Mouse (Mus musculus) heart, adult 2 months (tissue): ENCODE results near the gene Slit1.

Experiments used
- CTCF ChIP-seq: fragments of 200-600 bp; IDR thresholded peaks from 2 replicates; pipeline ENCODE4 v1.8.1; 2022; ENCODE audit warnings: antibody characterized with exemption, mild to moderate bottlenecking, moderate library complexity
- EP300 ChIP-seq: fragments of 200-500 bp; IDR thresholded peaks from 2 replicates; pipeline ENCODE4 v1.6.1; 2011; ENCODE audit warnings: low read depth, low read length, control low read depth; ENCODE audit not compliant: insufficient read depth
- POLR2A ChIP-seq: fragments of 200-500 bp; IDR thresholded peaks from 2 replicates; pipeline ENCODE4 v1.6.1; 2011; ENCODE audit warnings: mild to moderate bottlenecking, low read depth, low read length, control low read depth; ENCODE audit not compliant: insufficient read depth

- TF ChIP-seq CTCF: no peak
- TF ChIP-seq POLR2A: no peak
- TF ChIP-seq EP300: no peak
Observed at GRCm38 (mm10) chr19:41670931-41671330, 72.5 kb downstream of the Slit1 start.
